Mouse (Mus musculus) kidney, embryonic 16.5 days (tissue): ENCODE measurements around the gene Myo5a. TPM values are rescaled to one million over a fixed set of nuclear protein-coding genes. Genes with fewer than 3 reads are reported as not detected.

Experiments
- ATAC-seq: fragments of 200-750 bp; cut with Nextera tagmentation; 2 replicates; pipeline ENCODE4 v1.8.0; 2017; ENCODE audit warnings: moderate TSS enrichment; ENCODE audit not compliant: low FRiP score, low TSS enrichment
- H3K27ac ChIP-seq: fragments of 300-500 bp; sonication (generic); 2 replicates; pipeline ENCODE4 v1.5.1; 2014; ENCODE audit warnings: low read length
- H3K27me3 ChIP-seq: fragments of 300-500 bp; sonication (generic); 2 replicates; pipeline ENCODE4 v1.6.1; 2014; ENCODE audit warnings: low read length, control low read depth, mixed read lengths; ENCODE audit not compliant: insufficient read depth
- H3K36me3 ChIP-seq: fragments of 300-500 bp; sonication (generic); 2 replicates; pipeline ENCODE4 v1.6.1; 2014; ENCODE audit warnings: low read length, control low read depth, mixed read lengths; ENCODE audit not compliant: insufficient read depth
- H3K4me1 ChIP-seq: fragments of 300-500 bp; sonication (generic); 2 replicates; pipeline ENCODE4 v1.6.1; 2014; ENCODE audit warnings: low read length, control low read depth, mixed read lengths; ENCODE audit not compliant: insufficient read depth
- H3K4me2 ChIP-seq: fragments of 300-500 bp; sonication (generic); replicated peaks from 2 replicates; pipeline ENCODE4 v1.6.1; 2014; ENCODE audit warnings: low read depth, low read length
- H3K4me3 ChIP-seq: fragments of 300-500 bp; sonication (generic); 2 replicates; pipeline ENCODE4 v1.5.1; 2014; ENCODE audit warnings: mild to moderate bottlenecking, low read length
- H3K9ac ChIP-seq: fragments of 300-500 bp; sonication (generic); replicated peaks from 2 replicates; pipeline ENCODE4 v1.6.1; 2014; ENCODE audit warnings: low read length
- H3K9me3 ChIP-seq: fragments of 300-500 bp; sonication (generic); 2 replicates; pipeline ENCODE4 v1.6.1; 2016; ENCODE audit warnings: low read length, control low read depth
- WGBS: fragments of 180-500 bp; shearing (Covaris S2); extraction: QIAGEN DNeasy Blood & Tissue Kit; methylation state at CpG from one replicate; pipeline ENCODE4 v1.1.7; 2014; 5-methylcytosine and 5-hydroxymethylcytosine counted together
- polyA plus RNA-seq: library from polyadenylated mRNA; unstranded; fragments of >200 nt; fragmentation: Nextera tagmentation; extraction: Ambion mirVana; gene quantifications from 2 replicates; pipeline ENCODE4 v1.2.1, GENCODE M21; 2015

Gene Myo5a
- polyA plus RNA-seq, 1 experiment from 2014 or later = 9.8 TPM

GRCm38 (mm10) chr9:75267147-75267546 lies 196.3 kb downstream of the Myo5a start:
- 76% methylated on average over 6 of the region's 6 CpGs for WGBS
- Histone ChIP-seq H3K27me3 (no peaks in the 10 kb centered on the region), H3K4me1 (no peaks in the 10 kb centered on the region), H3K4me2 (no peak overlapping the region), H3K36me3 (no peaks in the 10 kb centered on the region), H3K27ac (no peak overlapping the region), H3K9ac (no peak overlapping the region), H3K9me3 (no peaks in the 10 kb centered on the region), H3K4me3 (no peak overlapping the region)
- no peak for ATAC-seq

GRCm38 (mm10) chr9:75270382-75270781 lies 199.6 kb downstream of the Myo5a start:
- H3K4me3 ChIP-seq = no peak overlapping the region
- 56% methylated on average over 6 of the region's 6 CpGs for WGBS
- no peak overlapping the region for H3K4me2 ChIP-seq
- H3K9me3 ChIP-seq = no peaks in the 10 kb centered on the region
- no peak for ATAC-seq
- no peaks in the 10 kb centered on the region for H3K36me3 ChIP-seq
- H3K9ac ChIP-seq = no peak overlapping the region
- H3K27ac ChIP-seq = no peak overlapping the region
- H3K4me1 ChIP-seq = no peaks in the 10 kb centered on the region
- no peaks in the 10 kb centered on the region for H3K27me3 ChIP-seq

GRCm38 (mm10) chr9:75271539-75271938 lies 200.7 kb downstream of the Myo5a start:
- Histone ChIP-seq H3K9ac (no peak overlapping the region), H3K27me3 (no peaks in the 10 kb centered on the region), H3K4me1 (no peaks in the 10 kb centered on the region), H3K27ac (no peak overlapping the region), H3K4me3 (no peak overlapping the region), H3K9me3 (no peaks in the 10 kb centered on the region), H3K36me3 (no peaks in the 10 kb centered on the region), H3K4me2 (no peak overlapping the region)
- no peak for ATAC-seq
- 80% methylated on average over 8 of the region's 8 CpGs for WGBS

Other genes starting within 250 kb of the Myo5a start
- 0.05 and 0.06 TPM in 2 replicates for gene Onecut1, start 209.1 kb upstream of the Myo5a start, polyA plus RNA-seq
- gene Fam214a, start 118.1 kb upstream of the Myo5a start, polyA plus RNA-seq = 13.1 and 13.6 TPM in 2 replicates
- gene Arpp19, start 33.4 kb upstream of the Myo5a start, polyA plus RNA-seq = 257 TPM in 2 replicates
- gene Myo5c, start 161.0 kb downstream of the Myo5a start, polyA plus RNA-seq = 4.0 and 5.0 TPM in 2 replicates
- 30.3 and 30.9 TPM in 2 replicates for gene Gnb5, start 235.3 kb downstream of the Myo5a start, polyA plus RNA-seq